Mouse (Mus musculus) spleen, embryonic (tissue): ENCODE data around the gene Wdr90.

Source experiments
- CTCF ChIA-PET: fragments of 350-600 bp; sonication (Branson Sonifier 250); formaldehyde crosslinking; loops from one replicate; lab custom pipeline; 2022; lab: Charles Lee

Gene Wdr90

DNA sequence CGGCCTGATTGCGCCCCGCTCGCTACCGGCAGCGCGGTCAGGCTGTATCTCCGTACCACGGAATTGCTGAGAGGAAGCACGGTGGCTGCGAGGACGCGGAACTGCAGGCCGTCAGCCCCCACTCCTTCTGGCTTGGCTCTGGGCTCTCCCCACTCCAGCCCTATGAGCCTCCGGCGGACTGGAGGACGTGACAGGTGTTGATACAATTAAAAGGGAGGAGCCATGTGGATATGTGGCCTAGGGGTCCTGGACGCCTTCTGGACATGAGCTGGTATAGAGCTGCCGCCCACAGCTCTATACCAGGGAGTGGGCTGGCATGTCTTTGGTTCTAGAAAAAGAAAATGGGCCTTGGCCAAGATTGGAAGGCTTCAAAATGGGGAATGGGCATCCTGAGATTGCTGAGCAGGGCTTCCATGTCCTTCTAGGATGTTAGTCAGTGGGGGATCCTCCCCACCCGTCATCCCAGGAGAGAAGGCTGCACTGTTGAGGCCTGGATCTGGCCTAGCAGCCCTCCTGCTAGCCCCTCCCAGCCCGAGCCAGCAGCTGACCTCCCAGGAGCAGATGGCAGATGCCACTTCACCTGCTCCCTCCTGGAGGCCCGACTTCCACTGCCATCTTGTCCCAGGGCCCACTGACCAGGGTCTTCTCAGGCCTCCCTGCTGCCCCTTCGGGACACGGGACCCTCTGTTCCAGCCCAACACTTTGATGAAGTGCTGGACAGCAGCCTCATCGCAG is 51.5 kb downstream of the Wdr90 start:
- CTCF ChIA-PET = no interaction called here

DNA sequence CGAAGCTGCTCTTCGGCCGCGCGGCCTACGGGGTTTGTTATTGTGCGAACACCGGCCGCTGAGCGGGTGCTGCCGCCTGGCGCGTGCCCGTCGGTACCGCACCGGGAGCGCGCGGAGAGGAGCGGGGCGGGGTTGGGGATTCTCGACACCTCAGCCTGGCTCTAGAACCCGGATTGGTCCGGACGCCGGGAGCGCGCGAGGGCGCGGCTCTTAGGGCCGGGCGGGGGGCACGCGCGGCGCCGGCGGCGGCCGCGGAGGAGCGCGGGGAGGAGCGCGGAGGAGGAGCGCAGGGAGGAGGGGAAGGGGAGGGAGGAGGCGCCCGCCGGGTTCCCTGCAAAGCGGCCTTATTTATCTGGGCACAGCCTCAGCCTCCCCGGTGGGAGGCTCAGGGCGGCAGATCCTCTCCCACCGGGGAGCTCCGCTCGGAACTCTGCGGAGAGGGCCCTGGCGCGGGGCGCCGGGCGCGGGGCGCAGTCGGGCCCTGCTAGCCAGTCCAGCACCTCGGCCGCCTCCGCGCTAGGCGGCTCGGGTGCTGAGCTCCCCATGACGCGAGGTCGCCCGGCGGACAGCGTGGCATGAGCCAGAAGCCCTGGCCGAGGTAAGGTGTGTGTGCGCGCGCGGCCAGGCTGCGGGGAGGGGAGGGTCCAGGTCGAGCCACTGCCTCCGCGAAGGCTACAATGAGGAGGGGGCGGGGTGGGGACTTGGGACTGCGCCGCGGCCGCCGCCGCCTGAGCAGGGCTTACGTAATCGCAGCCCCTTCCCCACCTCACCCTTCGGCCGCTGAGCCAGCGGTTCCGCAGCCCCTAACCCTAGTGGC is 52.3 kb downstream of the Wdr90 start, which contains the start of gene Fbxl16:
Gene Fbxl16, plus strand, starts transcription at position 297 of the 817 bp plus-strand sequence.
- CTCF ChIA-PET = no interaction called here

DNA sequence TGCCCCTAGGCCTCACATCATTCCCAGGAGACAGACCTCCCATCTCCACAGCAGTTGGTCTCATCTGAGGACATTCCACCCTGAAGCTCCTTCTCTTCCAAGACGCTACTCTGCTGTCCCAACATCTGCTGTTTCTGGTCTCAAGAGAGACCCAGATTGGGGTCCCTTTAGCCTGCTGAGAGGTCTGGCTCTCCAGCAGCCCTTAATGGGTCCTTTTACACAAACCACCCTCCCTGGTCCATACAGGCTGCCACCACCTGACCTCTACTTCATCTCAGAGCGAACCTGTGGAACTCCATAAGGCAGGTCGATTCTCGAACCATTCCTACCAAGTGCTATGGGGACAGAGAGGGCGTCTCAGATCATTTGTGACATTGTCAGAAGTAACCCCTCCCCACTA is 53.3 kb downstream of the Wdr90 start:
- CTCF ChIA-PET = no interaction called here

DNA sequence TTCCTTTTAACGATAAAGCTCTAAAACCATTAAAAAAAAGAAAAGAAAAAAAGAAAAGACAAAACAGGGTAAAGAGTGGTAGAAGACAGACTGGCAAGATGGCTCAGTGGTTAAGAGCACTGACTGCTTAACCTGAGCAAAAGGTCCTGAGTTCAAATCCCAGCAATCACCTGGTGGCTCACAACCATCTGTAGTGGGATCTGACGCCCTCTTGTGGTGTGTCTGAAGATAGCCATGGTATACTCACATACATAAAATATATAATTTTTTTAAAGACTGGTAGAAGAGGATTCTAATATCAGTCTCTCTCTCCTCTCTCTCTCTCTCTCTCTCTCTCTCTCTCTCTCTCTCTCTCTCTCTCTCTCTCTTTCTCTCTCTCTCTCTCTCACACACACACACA is 53.8 kb downstream of the Wdr90 start:
- CTCF ChIA-PET = interaction anchor here (0.6 to 0.9 kb wide), 2 partner anchors 15 to 21 kb away, joined by 3 to 4 read pairs; no protein-coding TSS in a partner anchor

DNA sequence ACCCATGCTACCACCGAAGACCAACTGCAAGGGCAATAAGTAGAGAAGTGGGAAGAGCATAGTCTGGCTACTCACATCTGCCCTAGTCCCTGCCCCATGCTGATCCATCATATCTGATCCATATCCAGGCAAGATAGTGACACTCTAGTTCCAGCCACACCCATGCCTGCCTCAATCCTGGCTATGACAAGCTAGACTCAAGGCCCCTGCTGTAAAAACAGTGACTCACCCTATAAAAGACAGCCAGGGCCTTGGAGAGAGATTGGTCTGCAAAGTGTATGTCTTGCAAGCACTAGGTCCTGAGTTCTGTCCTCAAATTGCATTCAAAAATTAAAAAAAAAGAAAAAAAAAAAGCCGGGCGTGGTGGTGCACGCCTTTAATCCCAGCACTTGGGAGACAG is 54.8 kb downstream of the Wdr90 start:
- CTCF ChIA-PET = no interaction called here

DNA sequence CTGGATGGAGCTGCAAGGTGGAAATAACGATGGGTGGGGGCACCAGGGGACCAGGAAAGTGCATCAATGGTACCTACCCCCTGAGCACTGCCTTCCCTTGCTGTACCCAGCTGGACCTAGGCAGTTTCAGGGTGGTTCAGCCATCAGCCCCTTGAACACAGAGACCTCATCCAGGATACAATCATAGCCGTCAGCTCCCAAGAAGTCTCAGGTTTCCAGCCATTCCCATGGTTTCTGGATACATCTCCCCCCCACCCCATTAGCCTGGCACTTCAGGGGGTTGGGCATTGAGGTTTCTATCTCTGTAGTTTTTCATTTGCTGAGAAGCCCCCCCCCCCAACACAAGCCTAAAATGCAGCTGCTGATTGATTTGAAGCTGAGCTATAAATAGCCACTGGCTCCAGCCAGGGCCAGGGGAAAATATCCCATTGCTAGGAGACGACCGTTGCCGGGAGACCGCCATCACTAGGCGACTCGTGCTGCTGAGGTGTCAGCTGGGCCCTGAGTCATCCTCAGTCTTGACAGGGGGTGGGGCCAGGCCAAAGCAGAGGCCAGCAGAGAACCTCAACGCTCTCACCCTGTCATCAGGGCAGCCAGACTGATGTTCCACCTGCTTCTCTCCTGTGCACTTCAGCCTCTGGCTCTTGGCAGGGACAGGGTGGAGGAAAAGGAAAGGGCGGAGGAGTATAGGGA is 58.3 kb downstream of the Wdr90 start:
- CTCF ChIA-PET = interaction anchor here (0.6 to 1.0 kb wide), 2 partner anchors 20 to 24 kb away, joined by 4 to 17 read pairs; partner anchors contain the start of gene Wdr24

DNA sequence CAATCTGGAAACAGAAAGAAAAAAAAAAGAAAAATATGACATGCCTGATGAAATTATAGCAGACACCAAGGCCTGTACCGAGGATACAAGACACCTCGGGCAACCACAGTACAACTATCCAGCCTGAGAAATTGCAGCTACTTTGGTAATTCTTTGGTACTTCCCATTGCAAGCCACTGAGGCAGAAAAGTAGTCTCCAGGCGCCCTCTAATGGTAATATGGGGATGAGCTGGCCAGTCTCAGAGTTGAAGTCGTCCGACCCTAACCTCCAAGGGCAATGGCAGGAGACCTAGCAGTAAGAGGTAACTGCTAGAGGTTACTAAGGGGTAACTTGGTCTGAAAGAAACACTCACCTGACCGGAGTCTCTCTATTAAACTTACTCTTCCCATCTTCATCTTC is 60.3 kb downstream of the Wdr90 start:
- CTCF ChIA-PET = no interaction called here

DNA sequence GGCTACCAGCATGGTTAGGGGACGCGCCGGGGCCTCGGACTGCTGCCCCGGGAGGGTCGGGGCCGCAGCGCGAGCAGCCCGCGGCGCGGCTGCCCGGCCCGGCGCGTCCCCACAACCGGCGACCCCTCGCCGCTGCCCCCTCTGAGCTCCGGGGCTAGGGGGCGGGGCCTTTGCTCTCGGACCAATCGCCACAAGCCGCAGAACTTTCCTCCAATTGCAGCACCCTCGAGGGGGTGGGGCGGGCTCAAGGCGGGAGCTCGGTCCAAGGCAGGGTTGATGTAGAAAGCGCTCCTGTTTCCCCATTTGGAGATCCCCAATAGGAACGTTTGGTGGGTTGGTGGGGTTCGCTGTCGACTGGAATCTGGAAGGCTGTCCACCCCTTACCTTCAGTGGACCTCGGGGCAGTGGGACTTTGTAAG is 64.3 kb downstream of the Wdr90 start, which contains the start of gene Metrn:
Gene Metrn, minus strand, starts transcription at position 186 of the 419 bp plus-strand sequence.
- CTCF ChIA-PET = no interaction called here

DNA sequence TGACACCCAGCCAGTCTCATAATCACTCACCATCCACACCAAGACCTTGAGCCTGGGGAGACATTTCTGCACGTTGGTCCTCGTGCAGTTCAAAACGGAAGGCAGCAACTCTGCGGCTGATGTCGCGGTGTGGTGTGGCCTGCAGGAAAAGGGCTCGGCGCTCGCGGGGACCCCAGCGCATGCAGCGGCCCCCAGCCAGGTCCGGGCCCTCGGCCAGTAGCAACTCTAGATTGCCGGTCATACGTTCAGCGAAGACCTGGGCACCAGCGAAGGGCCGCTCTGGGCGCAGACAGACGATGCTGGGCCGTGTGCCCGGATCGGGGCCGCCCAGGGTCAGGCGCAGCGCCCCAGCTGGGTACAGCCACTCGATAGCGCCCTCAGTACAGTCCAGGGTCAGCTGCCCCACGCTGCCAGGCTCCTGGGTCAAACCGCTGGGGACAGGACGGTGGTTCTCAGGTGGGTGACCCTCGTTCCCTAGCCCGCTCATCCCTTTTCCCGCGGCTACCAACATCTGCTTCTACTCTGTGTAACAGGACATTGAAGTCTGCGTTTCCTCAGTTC is 65.0 kb downstream of the Wdr90 start:
- CTCF ChIA-PET = no interaction called here

DNA sequence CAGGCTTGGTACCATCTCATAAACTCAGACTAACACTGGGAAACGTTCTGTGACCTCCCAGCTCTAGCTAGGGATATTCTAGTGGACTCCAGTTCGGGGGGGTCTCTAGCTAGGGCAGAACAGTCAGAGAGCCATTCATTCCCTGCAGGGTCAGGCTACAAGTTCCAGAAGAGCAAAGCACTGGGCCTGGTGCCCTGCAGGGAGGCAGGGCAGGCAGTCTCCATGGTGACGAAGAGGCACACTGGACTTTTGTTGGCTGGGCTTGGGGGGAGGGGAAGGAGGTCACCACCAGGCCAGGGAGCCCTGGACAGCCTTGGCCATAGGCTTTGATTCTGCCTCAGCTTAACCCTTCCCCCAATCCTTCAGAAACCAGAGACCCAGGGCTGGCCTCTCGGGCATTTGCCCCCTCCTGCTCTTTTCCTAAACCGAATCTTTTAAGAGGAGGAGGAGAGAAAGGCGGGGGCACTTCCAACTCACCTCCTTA is 65.7 kb downstream of the Wdr90 start, which contains the start of gene AC134908.4:
Gene AC134908.4, minus strand, starts transcription at position 51 of the 484 bp plus-strand sequence.
- CTCF ChIA-PET = no interaction called here

DNA sequence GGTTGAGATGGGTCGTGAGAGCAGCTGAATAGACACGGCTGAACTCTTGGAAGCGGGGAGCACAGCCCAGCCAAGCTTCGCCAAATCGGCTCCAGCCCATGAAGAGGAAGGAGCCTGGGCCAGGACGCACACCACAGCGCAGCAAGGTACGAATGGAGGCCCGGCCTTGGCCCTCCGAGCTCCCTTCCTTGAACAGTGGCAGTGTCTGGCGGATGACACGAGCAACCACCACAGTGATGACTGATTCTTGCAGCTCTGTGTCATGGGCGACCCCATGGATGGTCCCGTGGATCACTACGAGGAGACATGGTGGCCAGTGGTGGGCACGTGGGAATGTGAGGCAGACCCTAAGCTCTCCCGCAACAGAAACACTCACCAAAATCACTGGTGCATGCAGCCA is 66.3 kb downstream of the Wdr90 start:
- CTCF ChIA-PET = interaction anchor here (0.6 kb wide), 1 partner anchor 1068 kb away, joined by 6 read pairs; no protein-coding TSS in a partner anchor
